Mouse (Mus musculus) CD8-positive naive resting alpha-beta T cell, adult 2 months (primary cell): ENCODE measurements around the gene Cep44.
A peak's percentile ranks its signal among the peaks of the same experiment; 100 is the strongest.

ENCODE experiments used
- DNase-seq, 2 experiments: peaks; one replicate each; pipeline ENCODE4 v3.0.0; 2022; ENCODE audit warnings: low read depth in 2 of 2, low spot score in 2 of 2

Cep44 gene

GRCm38 (mm10) chr8:56550558-56551360 is at the start of gene Cep44, which contains the start of gene Fbxo8:
Gene Cep44, minus strand, starts transcription at chr8:56551047.
Gene Fbxo8, plus strand, starts transcription at chr8:56551090.
- peak; percentile 75 to 78 for DNase-seq

GRCm38 (mm10) chr8:56591502-56591901 is 40.7 kb upstream of the Cep44 start:
- DNase-seq, result no peak

- no peak for DNase-seq
Observed at GRCm38 (mm10) chr8:56591084-56591483, 40.2 kb upstream of the Cep44 start.

- DNase-seq, result no peak
Observed at GRCm38 (mm10) chr8:56589004-56589403, 38.2 kb upstream of the Cep44 start.

GRCm38 (mm10) chr8:56582841-56583240 is 32.0 kb upstream of the Cep44 start:
- no peak for DNase-seq

- DNase-seq, result no peak
Observed at GRCm38 (mm10) chr8:56580918-56581317, 30.1 kb upstream of the Cep44 start.

GRCm38 (mm10) chr8:56566856-56567255 is 16.0 kb upstream of the Cep44 start:
- DNase-seq, result no peak

- DNase-seq, result no peak
Observed at GRCm38 (mm10) chr8:56564399-56565047, 13.7 kb upstream of the Cep44 start.

GRCm38 (mm10) chr8:56552551-56553103 is 1.8 kb upstream of the Cep44 start:
- no peak for DNase-seq

GRCm38 (mm10) chr8:56552045-56552444 is 1.2 kb upstream of the Cep44 start:
- no peak for DNase-seq

- DNase-seq, result peak; percentile 83 to 87
Observed at GRCm38 (mm10) chr8:56551361-56551852, 560 bp upstream of the Cep44 start.

GRCm38 (mm10) chr8:56547866-56548265 is 3.0 kb downstream of the Cep44 start:
- no peak for DNase-seq

GRCm38 (mm10) chr8:56540706-56541105 is 10.1 kb downstream of the Cep44 start:
- DNase-seq, result no peak

GRCm38 (mm10) chr8:56530359-56530758 is 20.5 kb downstream of the Cep44 start:
- peak; percentile 7 to 43 for DNase-seq

GRCm38 (mm10) chr8:56528869-56529268 is 22.0 kb downstream of the Cep44 start:
- DNase-seq, result no peak

- no peak for DNase-seq
Observed at GRCm38 (mm10) chr8:56521051-56521450, 29.8 kb downstream of the Cep44 start.

- DNase-seq, result no peak
Observed at GRCm38 (mm10) chr8:56520249-56520648, 30.6 kb downstream of the Cep44 start.

GRCm38 (mm10) chr8:56518848-56519247 is 32.0 kb downstream of the Cep44 start:
- no peak for DNase-seq

GRCm38 (mm10) chr8:56508952-56509479 is 41.8 kb downstream of the Cep44 start:
- no peak for DNase-seq

GRCm38 (mm10) chr8:56508318-56508951 is 42.4 kb downstream of the Cep44 start:
- DNase-seq, result no peak

- DNase-seq, result no peak
Observed at GRCm38 (mm10) chr8:56501911-56502310, 48.9 kb downstream of the Cep44 start.
